Mouse (Mus musculus): Measurements from ENCODE around the gene Qpct.
A peak's percentile ranks its signal among the peaks of the same experiment; 100 is the strongest.

GRCm38 (mm10) chr17:79052088-79052812 lies 544 bp downstream of the Qpct start:
- TF ChIP-seq HCFC1 (IDR thresholded peaks at IDR 0.05; ENCODE audit: borderline replicate concordance, insufficient read depth, low read length) (peak; percentile 49; the same call in 1 of the 2 replicates), MAFK (IDR thresholded peaks at IDR 0.05; ENCODE audit: insufficient read depth, low read depth, low read length) (no peak), ZC3H11A (IDR thresholded peaks at IDR 0.05; ENCODE audit: borderline replicate concordance, low read depth, low read length) (no peak), ZNF384 (IDR thresholded peaks at IDR 0.05; ENCODE audit: low read depth, low read length) (no peak), CHD2 (IDR thresholded peaks at IDR 0.05; ENCODE audit: low read depth, low read length) (no peak)
